ENCODE assay signal across 8 mouse cellular contexts in genomic region chr6:125232045-125232437, GRCm38 (mm10). TPM values are rescaled to one million over a fixed set of nuclear protein-coding genes. Genes with fewer than 3 reads are reported as not detected.
DNase-seq lines count a peak whose midpoint lies in the region; ATAC-seq and TF ChIP-seq lines count a peak whose summit lies in the region.

No protein-coding gene starts in this region.

- no peaks in the 10 kb centered on the region for H3K36me3 ChIP-seq in embryonic facial prominence, embryonic 13.5 days
- peaks cover 13% of the 10 kb centered on the region; the same call in 1 of the 2 replicates for H3K36me3 ChIP-seq in intestine, postnatal 0 days (ENCODE audit: control insufficient read depth, insufficient read depth)
- H3K36me3 ChIP-seq in midbrain, embryonic 16.5 days (ENCODE audit: control insufficient read depth, insufficient read depth, low read length): no peaks in the 10 kb centered on the region

- no peak for TF ChIP-seq CTCF in intestine, postnatal 0 days (IDR thresholded peaks at IDR 0.05; ENCODE audit: low read depth)

- peak; percentile 21 to 27 for DNase-seq in lung, adult 18-20 months
- DNase-seq in lung, postnatal 14 days: no peak
- DNase-seq in frontal cortex, postnatal 25 days (ENCODE audit: low spot score in 2 of 2): no peak
- no peak for DNase-seq in gastrocnemius, postnatal 10 days
- no peak for DNase-seq in gastrocnemius, postnatal 36 days

- peak overlapping the region; percentile 52 for H3K4me3 ChIP-seq in embryonic facial prominence, embryonic 13.5 days
- H3K4me3 ChIP-seq in intestine, postnatal 0 days (ENCODE audit: low read depth, low read length): peak overlapping the region; percentile 58
- H3K4me3 ChIP-seq in midbrain, embryonic 16.5 days (ENCODE audit: low read depth, low read length): peak overlapping the region; percentile 45; the same call in 1 of the 2 replicates

- intact Hi-C loops in gastrocnemius, postnatal 36 days (cut with DNase I): no loop called here

- ATAC-seq in embryonic facial prominence, embryonic 13.5 days (ENCODE audit: insufficient number of reproducible peaks, insufficient read depth, low FRiP score, low TSS enrichment, low read depth): no peak
- peak; percentile 21; the same call in 1 of the 2 replicates for ATAC-seq in intestine, postnatal 0 days
- peak; percentile 37 for ATAC-seq in midbrain, embryonic 16.5 days

- 59% methylated on average over 4 of the region's 4 CpGs for WGBS in embryonic facial prominence, embryonic 13.5 days
- WGBS in intestine, postnatal 0 days: 33% methylated on average over 4 of the region's 4 CpGs
- WGBS in midbrain, embryonic 16.5 days: 57% methylated on average over 4 of the region's 4 CpGs

- H3K9me3 ChIP-seq in embryonic facial prominence, embryonic 13.5 days: no peaks in the 10 kb centered on the region
- no peaks in the 10 kb centered on the region for H3K9me3 ChIP-seq in intestine, postnatal 0 days (ENCODE audit: control insufficient read depth)
- no peaks in the 10 kb centered on the region for H3K9me3 ChIP-seq in midbrain, embryonic 16.5 days (replicated peaks; ENCODE audit: control insufficient read depth, low read length, poor library complexity, severe bottlenecking)

- 0 out of 2 replicates have a peak overlapping the region, but pooled peaks have one; percentile 77 for H3K27ac ChIP-seq in embryonic facial prominence, embryonic 13.5 days
- H3K27ac ChIP-seq in intestine, postnatal 0 days (ENCODE audit: low read depth, low read length): peak overlapping the region; percentile 93
- no peak overlapping the region; the same call in 1 of the 2 replicates for H3K27ac ChIP-seq in midbrain, embryonic 16.5 days (ENCODE audit: low read length)

- peaks cover 24% of the 10 kb centered on the region for H3K4me1 ChIP-seq in embryonic facial prominence, embryonic 13.5 days
- H3K4me1 ChIP-seq in intestine, postnatal 0 days (replicated peaks; ENCODE audit: control insufficient read depth, insufficient read depth, low read length): no peaks in the 10 kb centered on the region; the same call in 1 of the 2 replicates
- peaks cover 20% of the 10 kb centered on the region for H3K4me1 ChIP-seq in midbrain, embryonic 16.5 days (ENCODE audit: control insufficient read depth, insufficient read depth, low read length)

- H3K27me3 ChIP-seq in embryonic facial prominence, embryonic 13.5 days: no peaks in the 10 kb centered on the region
- H3K27me3 ChIP-seq in intestine, postnatal 0 days (replicated peaks; ENCODE audit: control insufficient read depth, insufficient read depth, low read length): no peaks in the 10 kb centered on the region
- H3K27me3 ChIP-seq in midbrain, embryonic 16.5 days (ENCODE audit: control insufficient read depth, insufficient read depth, low read depth, low read length): no peaks in the 10 kb centered on the region

- peak overlapping the region; percentile 76 for H3K9ac ChIP-seq in embryonic facial prominence, embryonic 13.5 days
- peak overlapping the region; percentile 74 for H3K9ac ChIP-seq in intestine, postnatal 0 days (ENCODE audit: low read depth, low read length)
- peak overlapping the region; percentile 76; the same call in 1 of the 2 replicates for H3K9ac ChIP-seq in midbrain, embryonic 16.5 days (ENCODE audit: low read depth, low read length)

- H3K4me2 ChIP-seq in embryonic facial prominence, embryonic 13.5 days: peak overlapping the region; percentile 92
- H3K4me2 ChIP-seq in intestine, postnatal 0 days (replicated peaks; ENCODE audit: low read depth): peak overlapping the region; percentile 92
- peak overlapping the region; percentile 89 for H3K4me2 ChIP-seq in midbrain, embryonic 16.5 days (ENCODE audit: low read length)

RNA-seq across cellular contexts. Expression of gene Tapbpl, which starts 0.4 kb away (rescaled TPM):
- polyA plus RNA-seq in embryonic facial prominence, embryonic 13.5 days (2015; fragmentation: Nextera tagmentation; extraction: Ambion mirVana): 2.8 and 3.5 TPM in 2 replicates
- 25.9 and 26.7 TPM in 2 replicates for polyA plus RNA-seq in intestine, postnatal 0 days (2015; fragmentation: Nextera tagmentation; extraction: Ambion mirVana)
- polyA plus RNA-seq in midbrain, embryonic 16.5 days (2015; fragmentation: Nextera tagmentation; extraction: Ambion mirVana): 7.4 and 8.3 TPM in 2 replicates
- 1 to 10 TPM; 2.7 to 3.1 TPM for total RNA-seq in gastrocnemius, postnatal 10 days (2021)
- total RNA-seq in gastrocnemius, postnatal 36 days (2021): 1 to 10 TPM; 2.1 to 2.3 TPM

RNA-seq across cellular contexts. Expression of gene Cd27, which starts 4.8 kb away (rescaled TPM):
- polyA plus RNA-seq in embryonic facial prominence, embryonic 13.5 days (2015; fragmentation: Nextera tagmentation; extraction: Ambion mirVana): 1.7 and 2.8 TPM in 2 replicates
- polyA plus RNA-seq in intestine, postnatal 0 days (2015; fragmentation: Nextera tagmentation; extraction: Ambion mirVana): 0.78 and 2.1 TPM in 2 replicates
- polyA plus RNA-seq in midbrain, embryonic 16.5 days (2015; fragmentation: Nextera tagmentation; extraction: Ambion mirVana): 1.1 and 2.0 TPM in 2 replicates
- under 1 TPM in 1 of 2 experiments, not detected in 1; 0.14 TPM for total RNA-seq in gastrocnemius, postnatal 10 days (2021)
- 1 to 10 TPM in 1 of 2 experiments, under 1 TPM in 1; 0.57 to 1.5 TPM for total RNA-seq in gastrocnemius, postnatal 36 days (2021)

RNA-seq across cellular contexts. Expression of gene Vamp1, which starts 16.7 kb away (rescaled TPM):
- polyA plus RNA-seq in embryonic facial prominence, embryonic 13.5 days (2015; fragmentation: Nextera tagmentation; extraction: Ambion mirVana): 4.3 and 4.4 TPM in 2 replicates
- 2.7 and 3.4 TPM in 2 replicates for polyA plus RNA-seq in intestine, postnatal 0 days (2015; fragmentation: Nextera tagmentation; extraction: Ambion mirVana)
- polyA plus RNA-seq in midbrain, embryonic 16.5 days (2015; fragmentation: Nextera tagmentation; extraction: Ambion mirVana): 14.2 and 21.2 TPM in 2 replicates
- total RNA-seq in gastrocnemius, postnatal 10 days (2021): 1 to 10 TPM; 8.4 to 9.1 TPM
- total RNA-seq in gastrocnemius, postnatal 36 days (2021): 10 to 100 TPM; 16.6 to 17.4 TPM

RNA-seq across cellular contexts. Expression of gene Mrpl51, which starts 40.4 kb away (rescaled TPM):
- 216 and 218 TPM in 2 replicates for polyA plus RNA-seq in embryonic facial prominence, embryonic 13.5 days (2015; fragmentation: Nextera tagmentation; extraction: Ambion mirVana)
- 270 and 282 TPM in 2 replicates for polyA plus RNA-seq in intestine, postnatal 0 days (2015; fragmentation: Nextera tagmentation; extraction: Ambion mirVana)
- 132 TPM in 2 replicates for polyA plus RNA-seq in midbrain, embryonic 16.5 days (2015; fragmentation: Nextera tagmentation; extraction: Ambion mirVana)
- 100 to 1,000 TPM; 212 to 236 TPM for total RNA-seq in gastrocnemius, postnatal 10 days (2021)
- 100 to 1,000 TPM; 212 to 225 TPM for total RNA-seq in gastrocnemius, postnatal 36 days (2021)

RNA-seq across cellular contexts. Expression of gene Ncapd2, which starts 40.5 kb away (rescaled TPM):
- polyA plus RNA-seq in embryonic facial prominence, embryonic 13.5 days (2015; fragmentation: Nextera tagmentation; extraction: Ambion mirVana): 150 and 163 TPM in 2 replicates
- polyA plus RNA-seq in intestine, postnatal 0 days (2015; fragmentation: Nextera tagmentation; extraction: Ambion mirVana): 17.9 and 19.0 TPM in 2 replicates
- polyA plus RNA-seq in midbrain, embryonic 16.5 days (2015; fragmentation: Nextera tagmentation; extraction: Ambion mirVana): 39.4 and 41.2 TPM in 2 replicates
- total RNA-seq in gastrocnemius, postnatal 10 days (2021): 10 to 100 TPM; 28.3 to 41.5 TPM
- 10 to 100 TPM in 1 of 2 experiments, 1 to 10 TPM in 1; 8.0 to 13.7 TPM for total RNA-seq in gastrocnemius, postnatal 36 days (2021)

Comparison
In these comparisons a context has a peak if more than half of its experiments do, and no peak if none do; other contexts are left out.
1. DNase-seq: peak in lung, adult 18-20 months (2 of 2); none in lung, postnatal 14 days (single experiment), frontal cortex, postnatal 25 days (0 of 2), gastrocnemius, postnatal 10 days (single experiment) and gastrocnemius, postnatal 36 days (0 of 2).
2. Peak in every context shown above with its lines, with median percentiles within 50 percentile points of each other: H3K4me2 ChIP-seq, H3K4me3 ChIP-seq and H3K9ac ChIP-seq.